Mouse (Mus musculus): ENCODE measurements around the gene Gpnmb. TPM values are rescaled to one million over a fixed set of nuclear protein-coding genes. Genes with fewer than 3 reads are reported as not detected.

Gpnmb gene
- total RNA-seq, 2 experiments from 2014 or later, result 1.8 to 3.1 TPM

GRCm38 (mm10) chr6:49097596-49098110, 61.3 kb downstream of the Gpnmb start:
- DNase-seq, result no peak

- DNase-seq, result no peak
Observed at GRCm38 (mm10) chr6:49099086-49099485, 62.7 kb downstream of the Gpnmb start.

DNA sequence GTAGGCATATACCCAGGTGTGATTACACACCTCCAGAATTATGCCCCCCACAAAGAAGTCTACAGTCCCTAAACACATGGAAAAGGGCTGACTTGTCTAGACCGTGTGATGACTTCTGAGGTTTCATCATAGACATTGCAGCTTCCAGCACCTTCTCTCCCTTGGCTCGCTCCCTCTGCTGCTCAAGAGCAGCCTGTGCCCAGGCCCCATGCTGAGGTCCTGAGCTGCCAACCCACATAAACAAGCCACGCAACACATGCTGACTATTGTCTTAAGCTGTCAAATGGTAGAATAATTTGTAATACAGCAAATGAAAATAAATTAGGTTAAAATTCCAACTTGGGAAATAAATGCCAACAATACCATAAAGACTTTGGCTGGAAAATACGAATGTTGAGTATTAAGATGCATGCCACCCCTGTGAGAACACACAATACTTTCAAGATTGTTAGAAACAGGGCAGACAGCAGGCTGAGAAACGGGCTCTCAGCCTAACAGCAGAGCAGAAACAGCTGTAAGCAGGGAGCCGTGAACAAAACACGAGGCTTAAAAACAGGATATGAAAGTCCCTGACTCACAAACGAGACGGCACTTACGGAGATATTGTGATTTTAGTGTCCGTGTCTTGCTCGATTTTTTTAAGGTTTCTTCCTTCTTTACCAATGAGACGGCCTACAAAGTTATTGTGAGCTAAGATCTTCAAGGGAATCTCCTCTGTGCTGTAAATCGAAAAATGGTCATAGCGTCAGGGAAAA, 70.6 kb downstream of the Gpnmb start:
- no peak for DNase-seq

GRCm38 (mm10) chr6:49109196-49109595, 72.8 kb downstream of the Gpnmb start:
- DNase-seq, result no peak

- no peak for DNase-seq
Observed at GRCm38 (mm10) chr6:49113895-49114294, 77.5 kb downstream of the Gpnmb start.

DNA sequence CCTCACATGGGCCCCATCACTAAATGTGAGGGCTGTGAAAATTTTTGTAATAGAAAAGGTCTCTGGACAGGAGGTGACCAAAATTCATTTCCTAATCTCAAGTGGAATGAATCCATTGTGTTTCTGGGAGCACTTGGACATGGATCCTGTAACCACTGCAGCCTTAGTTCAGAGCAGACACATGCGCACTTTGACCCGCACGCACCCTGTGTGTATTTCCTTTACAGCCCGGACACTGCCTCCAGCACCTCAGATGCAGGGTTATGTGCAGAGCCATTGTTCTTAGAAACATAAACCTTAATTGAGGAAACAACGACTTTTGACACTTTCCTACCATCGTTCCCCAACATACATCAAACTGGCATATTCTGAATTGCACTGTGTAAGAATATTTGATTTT, 78.1 kb downstream of the Gpnmb start:
- DNase-seq, result no peak

GRCm38 (mm10) chr6:49115550-49115949, 79.2 kb downstream of the Gpnmb start:
- no peak for DNase-seq

GRCm38 (mm10) chr6:49116241-49116640, 79.9 kb downstream of the Gpnmb start:
- DNase-seq, result no peak

DNA sequence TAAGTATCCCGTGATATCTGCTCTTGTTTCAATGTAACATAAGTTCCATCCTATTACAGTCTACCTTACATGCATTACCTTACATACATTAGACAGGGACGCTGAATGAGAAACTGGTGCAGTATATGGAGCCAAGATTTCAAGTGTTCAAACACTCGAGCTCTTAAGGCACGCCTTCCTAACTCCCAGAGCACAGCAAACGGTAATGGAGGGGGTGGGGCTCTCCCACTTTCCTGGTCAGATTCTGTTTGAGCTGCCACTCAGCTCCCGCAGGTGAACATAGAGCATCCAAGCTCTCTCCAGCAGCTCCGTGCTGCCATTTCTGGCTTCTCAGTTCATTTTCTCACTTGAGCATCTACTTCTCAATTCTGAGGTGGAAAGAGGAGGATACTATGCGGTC, 82.1 kb downstream of the Gpnmb start:
- no peak for DNase-seq

DNA sequence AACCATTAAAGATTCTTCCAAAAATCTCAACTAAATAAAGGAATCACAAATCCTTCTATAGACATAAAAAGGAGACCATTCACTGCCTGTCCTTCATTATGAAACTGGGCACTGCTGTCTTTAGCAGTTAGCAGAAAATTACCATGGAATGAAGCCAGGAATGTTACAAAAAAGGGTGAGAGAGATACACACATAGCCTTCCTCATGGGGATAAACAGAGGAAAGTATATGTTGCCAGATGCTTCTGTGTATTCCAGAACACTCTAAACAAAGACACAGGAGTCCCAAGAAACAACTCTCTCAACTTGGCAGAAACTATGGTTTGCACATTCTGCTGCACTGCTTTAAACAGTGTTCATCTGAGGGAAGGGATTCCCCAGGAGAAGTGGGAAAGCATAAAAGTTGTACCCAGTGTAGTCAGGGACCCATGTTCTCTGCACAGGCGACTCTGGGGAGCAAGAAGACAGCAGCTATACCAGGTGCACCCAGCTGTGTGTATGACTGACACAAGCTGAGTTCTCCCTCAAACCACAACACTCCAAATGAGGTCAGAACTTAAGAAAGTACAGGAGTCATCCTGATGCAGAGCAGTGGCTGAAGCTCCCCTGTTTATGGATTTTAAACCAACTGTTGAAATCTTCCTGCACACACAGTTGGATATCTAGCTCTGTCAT, 83.3 kb downstream of the Gpnmb start:
- DNase-seq, result no peak

DNA sequence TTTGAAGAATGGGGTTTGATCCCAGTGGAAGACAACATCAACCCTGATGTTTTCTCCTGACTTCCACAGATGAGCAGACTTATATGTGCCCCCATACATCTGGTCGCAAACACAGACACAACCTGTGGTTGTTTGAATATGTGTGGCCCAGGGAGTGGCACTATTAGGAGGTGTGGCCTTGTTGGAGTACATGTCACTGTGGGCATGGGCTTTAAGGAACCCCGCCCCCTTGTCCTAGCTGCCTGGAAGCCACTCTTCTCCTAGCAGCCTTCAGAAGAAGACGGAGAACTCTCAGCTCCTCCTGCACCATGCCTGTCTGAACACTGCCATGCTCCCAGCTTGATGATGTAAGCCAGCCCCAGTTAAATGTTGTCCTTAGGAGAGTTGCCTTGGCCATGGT, 84.0 kb downstream of the Gpnmb start:
- no peak for DNase-seq

Other genes with a start within 250 kb of the Gpnmb start
- 10 to 100 TPM; 24.3 to 24.9 TPM for gene Tmem176a, start 195.6 kb upstream of the Gpnmb start, total RNA-seq (2021)
- 10 to 100 TPM; 50.4 to 51.6 TPM for gene Tmem176b, start 195.1 kb upstream of the Gpnmb start, total RNA-seq (2021)
- not detected for gene Aoc1, start 163.7 kb upstream of the Gpnmb start, total RNA-seq (2021)
- gene 1600015I10Rik, start 106.7 kb upstream of the Gpnmb start, total RNA-seq (2021), result not detected
- gene Doxl2, start 61.6 kb upstream of the Gpnmb start, total RNA-seq (2021), result not detected
- gene Svs1, start 49.7 kb upstream of the Gpnmb start, total RNA-seq (2021), result not detected
- gene Malsu1, start 37.2 kb downstream of the Gpnmb start, total RNA-seq (2021), result 10 to 100 TPM; 33.1 to 35.8 TPM
- not detected for gene Igf2bp3, start 178.4 kb downstream of the Gpnmb start, total RNA-seq (2021)
- gene Tra2a, start 227.5 kb downstream of the Gpnmb start, total RNA-seq (2021), result 100 to 1,000 TPM in 1 of 2 experiments, 10 to 100 TPM in 1; 92.3 to 105 TPM